Mouse (Mus musculus) spleen, adult 2 months (tissue): ENCODE results near the gene Dnal4.

Source experiments
- CTCF ChIP-seq: fragments of 200-500 bp; IDR thresholded peaks from 2 replicates; pipeline ENCODE4 v1.5.1; 2011; ENCODE audit warnings: mild to moderate bottlenecking, inconsistent platforms; ENCODE audit not compliant: insufficient read depth, insufficient read length, insufficient replicate concordance; ENCODE audit errors: extremely low read depth
- POLR2A ChIP-seq: fragments of 200-500 bp; IDR thresholded peaks from 2 replicates; pipeline ENCODE4 v1.6.1; 2011; ENCODE audit warnings: low read depth, low read length, inconsistent platforms

GRCm38 (mm10) chr15:79745312-79745711 is 32.3 kb downstream of the Dnal4 start:
- TF ChIP-seq CTCF (no peak), POLR2A (no peak)
